ENCODE assay signal across 7 mouse cellular contexts in genomic region chr7:13043445-13044253, GRCm38 (mm10). TPM values are rescaled to one million over a fixed set of nuclear protein-coding genes. Genes with fewer than 3 reads are reported as not detected.
A peak's percentile ranks its signal among the peaks of the same experiment; 100 is the strongest.
DNase-seq lines count a peak whose midpoint lies in the region; ATAC-seq lines count a peak whose summit lies in the region.

No protein-coding gene starts in this region.

- 4% methylated on average over 82 of the region's 88 CpGs for WGBS in forebrain, embryonic 13.5 days
- 5% methylated on average over 88 of the region's 88 CpGs for whole genome bisulfite sequencing in kidney, embryonic 15.5 days
- 5% methylated on average over 88 of the region's 88 CpGs for WGBS in midbrain, embryonic 10.5 days

- H3K27me3 ChIP-seq in forebrain, embryonic 13.5 days, result peaks cover 49% of the 10 kb centered on the region
- H3K27me3 ChIP-seq in kidney, embryonic 15.5 days, result peaks cover 44% of the 10 kb centered on the region
- peaks cover 57% of the 10 kb centered on the region for H3K27me3 ChIP-seq in midbrain, embryonic 10.5 days (ENCODE audit: low read depth, poor library complexity, severe bottlenecking)

- peak overlapping the region; percentile 92 for H3K4me2 ChIP-seq in forebrain, embryonic 13.5 days
- peak overlapping the region; percentile 94 for H3K4me2 ChIP-seq in kidney, embryonic 15.5 days

- ATAC-seq in forebrain, embryonic 13.5 days, result peak; percentile 52
- ATAC-seq in kidney, embryonic 15.5 days (replicated peaks; ENCODE audit: low FRiP score), result peak; percentile 41
- ATAC-seq in CD4-positive, CD25-positive, alpha-beta regulatory T cell, adult 4 months, result no peak

- no peak overlapping the region for H3K27ac ChIP-seq in forebrain, embryonic 13.5 days
- no peak overlapping the region for H3K27ac ChIP-seq in kidney, embryonic 15.5 days
- peak overlapping the region; percentile 72 for H3K27ac ChIP-seq in midbrain, embryonic 10.5 days (replicated peaks)

- no peaks in the 10 kb centered on the region for H3K9me3 ChIP-seq in forebrain, embryonic 13.5 days (replicated peaks)
- H3K9me3 ChIP-seq in kidney, embryonic 15.5 days (replicated peaks), result no peaks in the 10 kb centered on the region
- peaks cover 11% of the 10 kb centered on the region for H3K9me3 ChIP-seq in midbrain, embryonic 10.5 days (replicated peaks)

- H3K36me3 ChIP-seq in forebrain, embryonic 13.5 days (ENCODE audit: poor library complexity, severe bottlenecking), result no peaks in the 10 kb centered on the region
- H3K36me3 ChIP-seq in kidney, embryonic 15.5 days, result no peaks in the 10 kb centered on the region
- H3K36me3 ChIP-seq in midbrain, embryonic 10.5 days, result peaks cover 3% of the 10 kb centered on the region; the same call in 1 of the 2 replicates

- H3K4me3 ChIP-seq in forebrain, embryonic 13.5 days, result peak overlapping the region; percentile 48
- peak overlapping the region; percentile 50 for H3K4me3 ChIP-seq in kidney, embryonic 15.5 days (replicated peaks)
- peak overlapping the region; percentile 63 for H3K4me3 ChIP-seq in midbrain, embryonic 10.5 days

- H3K4me1 ChIP-seq in forebrain, embryonic 13.5 days, result peaks cover 23% of the 10 kb centered on the region
- peaks cover 25% of the 10 kb centered on the region for H3K4me1 ChIP-seq in kidney, embryonic 15.5 days
- peaks cover 37% of the 10 kb centered on the region for H3K4me1 ChIP-seq in midbrain, embryonic 10.5 days

- H3K9ac ChIP-seq in forebrain, embryonic 13.5 days, result peak overlapping the region; percentile 78
- peak overlapping the region; percentile 64 for H3K9ac ChIP-seq in kidney, embryonic 15.5 days

- peak; percentile 73 to 74 for DNase-seq in right cerebral cortex, postnatal 10 days (ENCODE audit: low spot score in 2 of 2)
- DNase-seq in right cerebral cortex, adult 18-20 months, result no peak
- DNase-seq in cerebellum, adult 8-10 months, result peak; percentile 81
- DNase-seq in midbrain, embryonic 10.5 days (ENCODE audit: low spot score), result peak; percentile 64

RNA-seq across cellular contexts. Expression of gene Ube2m, which starts 5.6 kb away (rescaled TPM):
- polyA plus RNA-seq in forebrain, embryonic 13.5 days (2015; fragmentation: Nextera tagmentation; extraction: Ambion mirVana), result 44.0 and 53.7 TPM in 2 replicates
- polyA plus RNA-seq in kidney, embryonic 15.5 days (2015; fragmentation: Nextera tagmentation; extraction: Ambion mirVana), result 113 and 114 TPM in 2 replicates
- polyA plus RNA-seq in midbrain, embryonic 10.5 days (2016; fragmentation: Nextera tagmentation; extraction: Ambion mirVana), result 84.5 and 103 TPM in 2 replicates
- polyA plus RNA-seq in CD4-positive, CD25-positive, alpha-beta regulatory T cell, adult 4 months (2017; shearing (Covaris generic)), result 10 to 100 TPM in 1 of 2 experiments, 1 to 10 TPM in 1; 7.9 to 14.3 TPM

RNA-seq across cellular contexts. Expression of gene Chmp2a, which starts 9.0 kb away (rescaled TPM):
- 164 and 168 TPM in 2 replicates for polyA plus RNA-seq in forebrain, embryonic 13.5 days (2015; fragmentation: Nextera tagmentation; extraction: Ambion mirVana)
- polyA plus RNA-seq in kidney, embryonic 15.5 days (2015; fragmentation: Nextera tagmentation; extraction: Ambion mirVana), result 144 and 146 TPM in 2 replicates
- polyA plus RNA-seq in midbrain, embryonic 10.5 days (2016; fragmentation: Nextera tagmentation; extraction: Ambion mirVana), result 113 and 133 TPM in 2 replicates
- polyA plus RNA-seq in CD4-positive, CD25-positive, alpha-beta regulatory T cell, adult 4 months (2017; shearing (Covaris generic)), result 100 to 1,000 TPM; 259 to 278 TPM

RNA-seq across cellular contexts. Expression of gene Mzf1, which starts 10.9 kb away (rescaled TPM):
- polyA plus RNA-seq in forebrain, embryonic 13.5 days (2015; fragmentation: Nextera tagmentation; extraction: Ambion mirVana), result 5.1 and 6.0 TPM in 2 replicates
- 2.8 and 4.3 TPM in 2 replicates for polyA plus RNA-seq in kidney, embryonic 15.5 days (2015; fragmentation: Nextera tagmentation; extraction: Ambion mirVana)
- polyA plus RNA-seq in midbrain, embryonic 10.5 days (2016; fragmentation: Nextera tagmentation; extraction: Ambion mirVana), result 3.3 and 4.5 TPM in 2 replicates
- under 1 TPM; 0.35 to 0.84 TPM for polyA plus RNA-seq in CD4-positive, CD25-positive, alpha-beta regulatory T cell, adult 4 months (2017; shearing (Covaris generic))

RNA-seq across cellular contexts. Expression of gene Zbtb45, which starts 33.8 kb away (rescaled TPM):
- 32.8 and 37.1 TPM in 2 replicates for polyA plus RNA-seq in forebrain, embryonic 13.5 days (2015; fragmentation: Nextera tagmentation; extraction: Ambion mirVana)
- polyA plus RNA-seq in kidney, embryonic 15.5 days (2015; fragmentation: Nextera tagmentation; extraction: Ambion mirVana), result 22.1 and 24.8 TPM in 2 replicates
- polyA plus RNA-seq in midbrain, embryonic 10.5 days (2016; fragmentation: Nextera tagmentation; extraction: Ambion mirVana), result 32.7 and 36.4 TPM in 2 replicates
- polyA plus RNA-seq in CD4-positive, CD25-positive, alpha-beta regulatory T cell, adult 4 months (2017; shearing (Covaris generic)), result 1 to 10 TPM; 5.6 to 7.4 TPM

RNA-seq across cellular contexts. Expression of gene Trim28, which starts 44.7 kb away (rescaled TPM):
- 270 and 289 TPM in 2 replicates for polyA plus RNA-seq in forebrain, embryonic 13.5 days (2015; fragmentation: Nextera tagmentation; extraction: Ambion mirVana)
- polyA plus RNA-seq in kidney, embryonic 15.5 days (2015; fragmentation: Nextera tagmentation; extraction: Ambion mirVana), result 283 and 298 TPM in 2 replicates
- polyA plus RNA-seq in midbrain, embryonic 10.5 days (2016; fragmentation: Nextera tagmentation; extraction: Ambion mirVana), result 349 and 398 TPM in 2 replicates
- polyA plus RNA-seq in CD4-positive, CD25-positive, alpha-beta regulatory T cell, adult 4 months (2017; shearing (Covaris generic)), result 10 to 100 TPM; 37.1 to 75.2 TPM
